Mouse (Mus musculus) heart, adult 11 months (tissue): Measurements from ENCODE around the gene Gm17374.
"Not testable (repeated sequence)": the region's sequence is repeated elsewhere in the genome, so short reads cannot be mapped to it uniquely, and the experiment has no call there.

Experiments used
- DNase-seq: peaks from one replicate; pipeline ENCODE4 v3.0.0; 2022

Gm17374 gene

GRCm38 (mm10) chr2:140151743-140152142 lies at the start of gene Gm17374:
Gene Gm17374, plus strand, starts transcription at chr2:140152043.
- DNase-seq = not testable (repeated sequence)

DNA sequence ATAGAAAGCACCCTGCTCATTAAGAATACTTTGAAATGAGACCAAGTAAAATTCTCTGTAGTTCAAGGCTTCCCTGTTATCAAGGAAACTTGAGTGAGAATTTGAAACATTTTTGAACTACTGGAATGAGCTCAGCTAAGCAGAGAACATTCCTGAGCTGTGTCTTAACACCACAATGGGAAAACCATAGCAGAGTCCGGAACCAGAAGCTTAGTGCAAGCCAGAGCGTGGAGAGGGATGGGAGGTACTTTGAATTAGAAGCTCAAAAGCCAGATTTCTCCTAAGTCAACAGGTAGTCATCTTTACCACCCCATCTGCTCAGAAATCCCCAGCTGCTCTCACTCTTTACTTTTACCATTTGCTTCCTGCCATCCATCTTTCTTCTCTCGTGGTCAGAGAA lies 46.9 kb upstream of the Gm17374 start:
- peak; percentile 36 for DNase-seq

- no peak for DNase-seq
Observed at GRCm38 (mm10) chr2:140107641-140108040, 44.2 kb upstream of the Gm17374 start.

DNA sequence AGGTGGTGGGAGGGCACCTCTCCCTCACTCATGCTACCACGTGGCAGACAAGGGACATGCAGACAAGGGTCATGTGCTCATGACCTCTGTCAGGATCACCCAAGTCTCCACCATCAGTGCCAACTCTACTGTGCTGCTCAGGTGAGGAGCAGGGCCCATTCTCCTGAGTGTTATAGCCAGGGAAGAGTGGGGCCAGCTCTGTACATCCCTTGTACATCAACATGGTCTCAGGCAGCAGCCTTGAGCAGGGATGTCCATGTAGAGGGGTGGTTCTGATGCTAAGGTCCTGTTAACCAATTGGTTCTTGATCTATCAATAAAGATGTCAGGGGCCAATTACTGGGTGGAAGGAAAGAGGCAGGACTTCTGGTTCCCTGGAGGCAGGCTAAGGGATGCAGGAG lies 42.9 kb upstream of the Gm17374 start:
- DNase-seq = no peak

GRCm38 (mm10) chr2:140113851-140114250 lies 38.0 kb upstream of the Gm17374 start:
- DNase-seq = no peak

- no peak for DNase-seq
Observed at GRCm38 (mm10) chr2:140125516-140125915, 26.3 kb upstream of the Gm17374 start.

GRCm38 (mm10) chr2:140159186-140159730 lies 7.4 kb downstream of the Gm17374 start:
- no peak for DNase-seq

- no peak for DNase-seq
Observed at GRCm38 (mm10) chr2:140163351-140163854, 11.6 kb downstream of the Gm17374 start.

- no peak for DNase-seq
Observed at GRCm38 (mm10) chr2:140169057-140169456, 17.2 kb downstream of the Gm17374 start.

- DNase-seq = peak; percentile 99
Observed at GRCm38 (mm10) chr2:140170127-140170802, 18.4 kb downstream of the Gm17374 start, which contains the start of the genes Esf1 and Ndufaf5. Gene Esf1, minus strand, starts transcription at chr2:140170564. Gene Ndufaf5, plus strand, starts transcription at chr2:140170649.

DNA sequence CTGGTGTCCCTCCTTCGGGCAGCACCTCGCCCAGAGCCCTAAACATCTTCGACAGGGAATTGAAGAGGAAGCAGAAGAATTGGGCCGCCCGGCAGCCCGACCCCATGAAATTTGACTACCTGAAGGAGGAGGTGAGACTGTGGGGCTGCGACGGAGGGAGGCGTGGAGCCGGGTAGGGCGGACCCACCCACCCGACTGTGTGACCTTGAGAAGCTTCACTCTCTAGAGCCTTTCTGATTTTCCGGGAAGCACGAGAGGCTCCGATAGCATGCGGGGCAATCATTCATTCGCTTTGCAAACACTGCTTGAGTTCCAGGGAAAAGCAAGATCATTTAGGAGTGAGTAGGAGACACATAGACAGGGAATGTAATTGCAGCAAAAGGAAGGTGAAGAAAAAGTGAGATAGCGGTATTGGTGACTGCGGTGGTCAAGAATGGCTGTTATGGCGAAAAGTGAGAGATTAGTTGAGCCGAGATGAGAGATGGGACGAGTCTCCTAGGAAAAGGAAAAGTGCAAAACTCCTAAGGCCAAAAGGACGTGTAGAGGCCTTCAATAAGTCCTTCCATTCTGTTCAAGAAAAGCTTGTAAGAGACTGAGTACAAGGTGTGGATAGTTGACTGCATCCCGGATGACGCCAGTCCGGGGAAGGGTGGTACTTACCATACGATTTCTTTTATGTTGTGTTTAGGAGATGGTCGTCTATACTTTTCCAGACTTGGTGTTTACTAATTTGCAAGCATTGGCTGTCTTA lies 19.1 kb downstream of the Gm17374 start:
- DNase-seq = no peak

DNA sequence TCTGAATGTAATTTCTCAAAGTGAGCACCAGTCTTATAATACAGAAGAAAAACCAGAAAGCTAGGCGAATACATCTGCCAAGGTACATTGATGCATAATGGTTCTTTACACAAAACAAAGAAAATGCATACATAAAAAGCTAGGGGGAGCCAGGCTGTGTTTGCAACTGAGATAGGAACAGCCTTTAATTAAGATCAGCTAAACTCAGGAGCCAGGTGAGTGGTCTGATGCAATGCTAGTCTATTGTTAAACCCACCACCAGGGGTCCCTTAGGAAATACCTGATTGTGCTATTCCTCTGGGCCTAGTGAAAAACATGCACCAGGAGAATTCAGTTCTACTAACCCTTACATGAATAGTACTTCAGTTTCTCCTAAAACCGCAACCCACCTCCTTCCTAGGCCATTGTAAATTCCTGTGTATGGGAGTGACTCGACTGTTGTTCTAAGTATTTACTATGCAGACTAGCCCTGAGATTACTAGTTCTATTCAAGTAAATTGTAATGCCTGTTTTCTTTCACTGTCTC lies 33.9 kb downstream of the Gm17374 start:
- DNase-seq = not testable (repeated sequence)

DNA sequence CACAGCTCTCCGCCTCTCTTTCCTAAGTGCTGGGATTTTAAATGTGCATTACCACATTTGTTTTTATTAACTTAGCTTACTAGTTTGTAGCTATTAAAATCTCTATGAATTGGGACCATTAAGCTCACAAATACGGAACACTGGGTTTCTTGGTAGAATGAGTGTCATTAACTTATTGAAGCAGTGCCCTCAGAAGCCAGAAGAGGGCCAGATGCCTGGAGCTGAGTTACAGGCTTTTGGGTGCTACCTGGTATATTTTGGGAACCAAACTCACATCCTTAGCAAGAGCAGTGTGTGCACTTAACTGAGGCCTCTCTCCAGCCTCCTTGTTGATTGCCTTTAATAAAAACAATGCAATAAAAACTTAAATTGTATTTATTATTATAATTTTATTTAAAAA lies 48.9 kb downstream of the Gm17374 start:
- no peak for DNase-seq

- no peak for DNase-seq
Observed at GRCm38 (mm10) chr2:140202573-140202972, 50.7 kb downstream of the Gm17374 start.
